8 mouse cellular contexts compared by ENCODE assay signal in the genomic region with DNA sequence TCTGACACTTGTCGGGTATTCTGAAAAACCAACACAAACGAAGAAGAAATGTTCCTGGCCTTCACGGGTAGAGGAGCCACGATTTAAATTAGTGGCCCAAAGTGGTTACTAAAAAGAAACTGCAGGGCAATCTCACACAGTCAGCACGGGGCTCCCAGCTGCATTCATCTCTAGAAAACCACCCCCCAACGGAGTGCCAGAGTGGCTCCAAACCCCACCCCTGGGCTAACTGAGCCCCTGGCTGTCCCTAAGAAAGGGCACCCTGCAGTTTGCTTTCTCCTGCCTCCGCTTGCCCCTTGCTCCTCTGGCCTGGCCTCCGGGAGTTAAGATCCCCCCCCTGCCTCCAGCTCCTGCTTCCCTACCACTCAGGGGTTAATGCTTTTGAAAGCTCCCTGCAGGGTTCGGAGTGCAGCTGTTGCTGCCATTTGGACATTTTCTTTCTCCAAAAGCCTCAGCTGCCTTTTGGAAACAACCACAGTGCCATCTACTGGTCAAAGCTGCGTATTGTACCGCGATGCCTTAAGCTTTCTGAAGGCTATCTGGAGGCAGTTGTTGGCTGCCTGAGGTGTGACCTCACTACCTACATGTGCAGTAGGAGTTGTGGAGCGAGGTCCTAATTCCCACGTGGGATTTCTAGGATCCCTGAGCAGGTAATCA.
DNase-seq lines count a peak whose midpoint lies in the region; ATAC-seq and TF ChIP-seq lines count a peak whose summit lies in the region.

No protein-coding gene starts in this region.

- DNase-seq in A20 (ENCODE audit: low read depth, low spot score) (peak; percentile 56), liver (peak; percentile 68)
- peak; percentile 49 for DNase-seq in naive thymus-derived CD4-positive, alpha-beta T cell, adult 2 months (ENCODE audit: low read depth)
- DNase-seq in telencephalon, adult 2 months (ENCODE audit: low read depth, low spot score) = peak; percentile 68

- peak overlapping the region; percentile 52 for H3K9ac ChIP-seq in heart, embryonic 11.5 days (ENCODE audit: low read depth, low read length)
- 0 out of 2 replicates have a peak overlapping the region, but pooled peaks have one; percentile 27 for H3K9ac ChIP-seq in kidney, embryonic 16.5 days (replicated peaks; ENCODE audit: low read length)

- 0 out of 2 replicates have a peak, but pooled peaks have one; percentile 43 for ATAC-seq in heart, embryonic 11.5 days (replicated peaks; ENCODE audit: insufficient number of reproducible peaks, low FRiP score, low TSS enrichment)
- peak; percentile 86 for ATAC-seq in kidney, embryonic 16.5 days (ENCODE audit: low FRiP score, low TSS enrichment)

- H3K9me3 ChIP-seq in heart, embryonic 11.5 days (replicated peaks; ENCODE audit: control insufficient read depth, low read length) = no peaks in the 10 kb centered on the region
- H3K9me3 ChIP-seq in kidney, embryonic 16.5 days (ENCODE audit: low read length) = peaks cover 4% of the 10 kb centered on the region; the same call in 1 of the 2 replicates

- TF ChIP-seq CTCF in bone marrow, adult 2 months (IDR thresholded peaks at IDR 0.05; ENCODE audit: control insufficient read depth, insufficient read depth, low read length) = peak; percentile 44
- peak; percentile 65; the same call in 1 of the 2 replicates for TF ChIP-seq CTCF in embryonic fibroblast, embryonic 13.5 days (IDR thresholded peaks at IDR 0.05; ENCODE audit: borderline replicate concordance, insufficient read depth, low read length)

- peak overlapping the region; percentile 61 for H3K4me2 ChIP-seq in heart, embryonic 11.5 days
- peak overlapping the region; percentile 53 for H3K4me2 ChIP-seq in kidney, embryonic 16.5 days (replicated peaks; ENCODE audit: low read depth, low read length)

- H3K4me1 ChIP-seq in bone marrow, adult 2 months (ENCODE audit: control insufficient read depth, insufficient read depth, low read length) = no peaks in the 10 kb centered on the region
- no peaks in the 10 kb centered on the region for H3K4me1 ChIP-seq in embryonic fibroblast, embryonic 13.5 days (ENCODE audit: control insufficient read depth, insufficient read depth, low read length)
- H3K4me1 ChIP-seq in heart, embryonic 11.5 days (ENCODE audit: control insufficient read depth, insufficient read depth, low read length) = peaks cover 3% of the 10 kb centered on the region; the same call in 1 of the 2 replicates
- H3K4me1 ChIP-seq in kidney, embryonic 16.5 days (ENCODE audit: insufficient read depth, low read length) = peaks cover 3% of the 10 kb centered on the region; the same call in 1 of the 2 replicates

- H3K27me3 ChIP-seq in heart, embryonic 11.5 days (ENCODE audit: control insufficient read depth, insufficient read depth, low read length) = peaks cover 5% of the 10 kb centered on the region
- no peaks in the 10 kb centered on the region for H3K27me3 ChIP-seq in kidney, embryonic 16.5 days (ENCODE audit: insufficient read depth, low read length)

- TF ChIP-seq POLR2A in bone marrow, adult 2 months (IDR thresholded peaks at IDR 0.05; ENCODE audit: borderline replicate concordance, control insufficient read depth, low read depth, low read length) = no peak
- TF ChIP-seq POLR2A in embryonic fibroblast, embryonic 13.5 days (IDR thresholded peaks at IDR 0.05; ENCODE audit: low read depth, low read length) = no peak

- no peak overlapping the region for H3K4me3 ChIP-seq in bone marrow, adult 2 months (replicated peaks; ENCODE audit: control insufficient read depth, low read depth, low read length)
- H3K4me3 ChIP-seq in embryonic fibroblast, embryonic 13.5 days (ENCODE audit: insufficient read depth, low read length) = no peak overlapping the region
- H3K4me3 ChIP-seq in heart, embryonic 11.5 days (ENCODE audit: low read depth, low read length) = peak overlapping the region; percentile 30; the same call in 1 of the 2 replicates
- peak overlapping the region; percentile 30 for H3K4me3 ChIP-seq in kidney, embryonic 16.5 days (ENCODE audit: low read length)

- WGBS in bone marrow, adult 2 months = 22% methylated on average over 14 of the region's 14 CpGs
- WGBS in heart, embryonic 11.5 days (ENCODE audit: insufficient replicate concordance) = 4% methylated on average over 14 of the region's 14 CpGs
- 6% methylated on average over 14 of the region's 14 CpGs for WGBS in kidney, embryonic 16.5 days

- H3K27ac ChIP-seq in bone marrow, adult 2 months (ENCODE audit: control insufficient read depth, insufficient read depth, low read depth, low read length, poor library complexity) = no peak overlapping the region
- no peak overlapping the region for H3K27ac ChIP-seq in embryonic fibroblast, embryonic 13.5 days (ENCODE audit: insufficient read depth, low read length)
- no peak overlapping the region for H3K27ac ChIP-seq in heart, embryonic 11.5 days (ENCODE audit: low read depth, low read length)
- no peak overlapping the region for H3K27ac ChIP-seq in kidney, embryonic 16.5 days (ENCODE audit: low read length)

- no peaks in the 10 kb centered on the region for H3K36me3 ChIP-seq in heart, embryonic 11.5 days (ENCODE audit: control insufficient read depth, insufficient read depth, low read length)
- H3K36me3 ChIP-seq in kidney, embryonic 16.5 days (ENCODE audit: insufficient read depth, low read length) = no peaks in the 10 kb centered on the region

Comparison
In these comparisons a context has a peak if more than half of its experiments do, and no peak if none do; other contexts are left out.
1. H3K4me3 ChIP-seq: peak in heart, embryonic 11.5 days (single experiment) and kidney, embryonic 16.5 days (single experiment); none in bone marrow, adult 2 months (single experiment) and embryonic fibroblast, embryonic 13.5 days (single experiment).
2. Peak in every context shown above with its lines, with median percentiles within 50 percentile points of each other: DNase-seq.